Mouse (Mus musculus) megakaryocyte, embryonic 14.5 days (primary cell): ENCODE measurements around the gene Plcb4.

Source experiments
- FLI1 ChIP-seq: IDR thresholded peaks from 2 replicates; pipeline ENCODE4 v1.6.1; 2012; ENCODE audit warnings: low read length, inconsistent platforms, mixed read lengths
- GATA1 ChIP-seq: IDR thresholded peaks from 3 replicates; pipeline ENCODE4 v1.6.1; 2012; ENCODE audit warnings: mixed read lengths, low read length, inconsistent platforms, borderline replicate concordance

GRCm38 (mm10) chr2:135770226-135770625 is 111.4 kb downstream of the Plcb4 start:
- TF ChIP-seq FLI1 (no peak), GATA1 (no peak)
